Mouse (Mus musculus) kidney, embryonic 14.5 days (tissue): ENCODE results near the gene Kdm2b. TPM values are rescaled to one million over a fixed set of nuclear protein-coding genes. Genes with fewer than 3 reads are reported as not detected.
A peak's percentile ranks its signal among the peaks of the same experiment; 100 is the strongest.

Experiments
- ATAC-seq: fragments of 200-750 bp; cut with Nextera tagmentation; 2 replicates; pipeline ENCODE4 v1.8.0; 2017; ENCODE audit warnings: moderate number of reproducible peaks, mild to moderate bottlenecking, moderate TSS enrichment, moderate library complexity; ENCODE audit not compliant: low FRiP score, low TSS enrichment
- H3K27ac ChIP-seq: fragments of 300-500 bp; sonication (generic); 2 replicates; pipeline ENCODE4 v1.5.1; 2014; ENCODE audit warnings: low read depth, mild to moderate bottlenecking, low read length, moderate library complexity, mixed read lengths
- H3K27me3 ChIP-seq: fragments of 300-500 bp; sonication (generic); 2 replicates; pipeline ENCODE4 v1.6.1; 2014; ENCODE audit warnings: mild to moderate bottlenecking, low read length; ENCODE audit not compliant: control insufficient read depth, insufficient read depth
- H3K36me3 ChIP-seq: fragments of 300-500 bp; sonication (generic); 2 replicates; pipeline ENCODE4 v1.6.1; 2014; ENCODE audit warnings: low read length, mixed read lengths; ENCODE audit not compliant: control insufficient read depth, insufficient read depth
- H3K4me1 ChIP-seq: fragments of 300-500 bp; sonication (generic); 2 replicates; pipeline ENCODE4 v1.6.1; 2014; ENCODE audit warnings: low read length, mixed read lengths; ENCODE audit not compliant: control insufficient read depth, insufficient read depth
- H3K4me2 ChIP-seq: fragments of 300-500 bp; sonication (generic); replicated peaks from 2 replicates; pipeline ENCODE4 v1.6.1; 2014; ENCODE audit warnings: low read depth, mild to moderate bottlenecking, low read length
- H3K4me3 ChIP-seq: fragments of 300-500 bp; sonication (generic); 2 replicates; pipeline ENCODE4 v1.5.1; 2014; ENCODE audit warnings: mild to moderate bottlenecking, low read length
- H3K9ac ChIP-seq: fragments of 300-500 bp; sonication (generic); 2 replicates; pipeline ENCODE4 v1.6.1; 2014; ENCODE audit warnings: low read depth, mild to moderate bottlenecking, low read length, moderate library complexity
- H3K9me3 ChIP-seq: fragments of 300-500 bp; sonication (generic); 2 replicates; pipeline ENCODE4 v1.6.1; 2016; ENCODE audit warnings: low read length; ENCODE audit not compliant: control insufficient read depth
- WGBS: fragments of 180-500 bp; shearing (Covaris S2); extraction: QIAGEN DNeasy Blood & Tissue Kit; methylation state at CpG from one replicate; pipeline ENCODE4 v1.1.7; 2014; 5-methylcytosine and 5-hydroxymethylcytosine counted together
- polyA plus RNA-seq: library from polyadenylated mRNA; unstranded; fragments of >200 nt; fragmentation: Nextera tagmentation; extraction: Ambion mirVana; gene quantifications from 2 replicates; pipeline ENCODE4 v1.2.1, GENCODE M21; 2014

Kdm2b gene
- polyA plus RNA-seq, 1 experiment from 2014 or later, result 105 TPM

DNA sequence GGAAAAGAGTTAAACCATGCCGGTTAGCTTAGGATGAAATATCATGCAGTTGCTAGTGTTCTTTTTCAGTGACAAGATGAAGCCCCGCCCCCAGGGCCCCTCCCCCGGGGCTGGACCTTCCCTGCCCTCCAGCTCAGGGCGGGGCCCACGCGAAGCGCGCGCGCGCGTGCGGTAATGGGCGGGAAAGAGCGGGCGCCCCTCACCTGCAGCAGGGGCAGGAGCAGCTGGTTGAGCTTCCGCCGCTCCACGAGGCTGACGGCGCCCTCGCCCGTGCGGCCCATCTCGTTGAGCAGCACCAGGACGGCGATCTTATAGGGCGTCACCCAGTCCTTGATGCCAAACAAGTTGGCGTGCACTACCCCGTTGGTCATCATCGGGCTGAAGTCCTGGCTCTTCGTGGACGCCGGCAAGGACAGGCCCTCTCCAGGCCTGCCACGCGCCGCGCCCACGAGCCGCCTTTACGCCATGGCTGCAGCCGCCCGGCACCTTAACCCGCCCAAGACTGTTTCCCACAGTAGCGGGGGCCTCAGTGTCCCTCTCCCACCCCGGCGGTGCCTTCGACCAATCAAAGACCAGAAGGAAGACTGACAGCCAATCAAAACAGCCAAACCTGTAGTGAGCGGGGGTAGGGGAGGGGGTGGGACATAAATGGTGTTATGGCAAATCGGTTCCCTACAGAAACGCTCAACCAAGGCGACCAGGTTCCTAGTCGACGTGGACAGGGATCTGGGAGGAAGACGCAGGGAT, 168.7 kb downstream of the Kdm2b start, which contains the start of gene Anapc5:
Gene Anapc5 (minus strand): TSS at position 563 of the 747 bp plus-strand sequence.
- Histone ChIP-seq H3K27ac (peak within 1 kb of the TSS; percentile 88), H3K4me1 (peaks cover 9% of the 10 kb centered on the region; the same call in 1 of the 2 replicates), H3K4me3 (peak within 1 kb of the TSS; percentile 50), H3K9me3 (no peaks in the 10 kb centered on the region), H3K27me3 (no peaks in the 10 kb centered on the region), H3K36me3 (peaks cover 33% of the 10 kb centered on the region), H3K9ac (peak within 1 kb of the TSS; percentile 71), H3K4me2 (peak within 1 kb of the TSS; percentile 40)
- WGBS, result under 1% methylated on average over 55 of the region's 55 CpGs
- peak; percentile 99 for ATAC-seq

Other genes with a start within 250 kb of the Kdm2b start
- 25.0 and 40.9 TPM in 2 replicates for gene Camkk2, start 210.4 kb downstream of the Kdm2b start, polyA plus RNA-seq
- 335 and 457 TPM in 2 replicates for gene Anapc5, start 168.5 kb downstream of the Kdm2b start, polyA plus RNA-seq
- gene Rnf34, start 139.8 kb downstream of the Kdm2b start, polyA plus RNA-seq, result 33.4 and 35.1 TPM in 2 replicates
- 21.5 and 23.2 TPM in 2 replicates for gene Orai1, start 25.3 kb upstream of the Kdm2b start, polyA plus RNA-seq
- gene Morn3, start 57.2 kb upstream of the Kdm2b start, polyA plus RNA-seq, result 1.3 and 1.7 TPM in 2 replicates
- 12.0 and 13.1 TPM in 2 replicates for gene Tmem120b, start 78.6 kb upstream of the Kdm2b start, polyA plus RNA-seq
- 2.0 and 3.2 TPM in 2 replicates for gene Rhof, start 142.9 kb upstream of the Kdm2b start, polyA plus RNA-seq
- gene Setd1b, start 152.4 kb upstream of the Kdm2b start, polyA plus RNA-seq, result 16.6 and 16.7 TPM in 2 replicates
- gene Psmd9, start 179.6 kb upstream of the Kdm2b start, polyA plus RNA-seq, result 73.9 and 79.4 TPM in 2 replicates
- not detected in 2 replicates for gene Hpd, start 192.9 kb upstream of the Kdm2b start, polyA plus RNA-seq